Mouse (Mus musculus) ovary, postnatal 10 days (tissue): Measurements from ENCODE around the gene BC029722.

ENCODE experiments used
- DNase-seq: peaks from one replicate; pipeline ENCODE4 v3.0.0; 2022; ENCODE audit warnings: low spot score

The BC029722 gene

DNA sequence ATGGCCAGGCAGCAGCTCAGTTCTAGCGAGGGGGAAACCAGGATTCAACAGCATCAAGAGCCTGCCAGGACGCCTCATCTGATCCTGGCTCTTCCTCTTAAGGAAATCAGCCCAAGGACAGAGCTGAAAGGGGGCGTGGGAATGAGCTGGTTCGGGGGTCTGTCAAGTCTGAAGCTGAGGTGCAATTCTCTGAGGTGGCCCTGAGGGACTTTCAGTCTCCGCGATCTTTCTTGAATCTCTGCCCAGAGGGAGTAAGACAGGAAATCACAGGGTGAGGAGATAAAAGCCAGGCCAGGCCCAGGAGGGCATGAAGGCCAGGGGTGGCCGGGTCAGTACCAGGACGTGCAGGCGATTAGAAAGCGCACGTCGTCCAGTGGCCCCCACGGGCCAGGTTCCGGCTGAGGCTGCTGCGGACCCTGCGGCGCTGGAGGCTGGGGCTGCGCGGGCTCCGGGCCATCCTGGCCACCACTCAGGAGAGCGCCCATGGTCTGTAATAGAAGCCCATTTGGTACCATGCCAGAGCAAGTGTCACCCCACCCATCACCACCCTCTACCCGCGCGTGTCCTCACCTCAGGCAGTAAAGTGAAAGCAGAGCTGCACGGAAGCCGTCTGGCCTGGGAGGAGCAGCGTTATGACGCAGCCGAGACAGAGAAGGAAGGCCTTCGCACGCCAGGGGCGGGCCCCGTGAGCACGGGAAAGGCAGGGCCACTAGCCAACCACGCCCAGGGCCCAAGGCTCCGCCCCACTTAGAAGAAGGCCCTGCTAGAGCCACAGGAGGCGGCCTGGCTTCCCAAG, 432 bp downstream of the BC029722 start:
- peak; percentile 87 for DNase-seq

DNA sequence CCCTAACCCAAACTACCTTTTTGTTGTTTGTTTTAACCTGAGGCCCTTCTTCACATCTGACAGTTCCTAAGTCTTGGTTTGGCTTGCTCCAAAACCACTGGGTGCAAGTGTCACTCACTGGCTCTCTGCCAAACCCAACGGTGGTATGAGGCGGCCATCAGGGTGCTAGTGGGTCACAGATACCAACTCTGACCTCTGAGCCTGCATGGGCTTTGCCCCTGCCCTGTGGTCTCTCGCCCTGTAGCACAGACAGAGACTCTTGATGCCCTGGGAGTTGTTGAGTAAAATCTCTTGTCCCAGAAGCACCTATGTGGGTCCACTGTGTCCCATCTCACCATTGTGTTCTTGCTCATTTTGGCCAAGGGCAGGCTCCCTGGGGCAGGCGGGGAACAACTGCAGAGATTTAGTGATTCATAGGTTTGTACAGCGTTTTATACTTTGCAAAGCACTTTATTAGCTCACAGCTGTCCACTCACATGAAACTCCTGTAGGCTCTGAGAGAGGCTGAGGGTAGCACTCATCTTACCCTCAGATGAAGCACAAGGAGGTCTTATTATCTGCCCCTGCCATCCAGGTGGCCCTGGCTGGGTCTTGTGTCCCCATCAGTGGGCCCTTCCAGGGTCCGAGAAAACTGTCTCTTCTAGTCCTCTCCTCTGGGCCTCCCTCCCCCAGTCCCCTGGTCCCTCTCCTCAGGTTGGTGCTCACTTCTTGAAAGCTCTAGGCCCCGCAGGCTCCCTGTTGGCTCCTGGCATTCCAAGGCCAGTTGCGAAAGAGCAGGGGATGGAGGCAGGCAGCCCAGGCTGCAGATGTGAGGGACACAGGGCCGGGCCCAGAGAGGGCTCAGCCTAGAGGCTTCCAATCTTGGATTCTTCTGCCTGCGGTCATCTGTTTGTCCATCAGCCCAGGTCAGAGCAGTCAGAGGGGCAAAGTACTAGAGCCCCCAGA, 1.7 kb downstream of the BC029722 start:
- DNase-seq: no peak

DNA sequence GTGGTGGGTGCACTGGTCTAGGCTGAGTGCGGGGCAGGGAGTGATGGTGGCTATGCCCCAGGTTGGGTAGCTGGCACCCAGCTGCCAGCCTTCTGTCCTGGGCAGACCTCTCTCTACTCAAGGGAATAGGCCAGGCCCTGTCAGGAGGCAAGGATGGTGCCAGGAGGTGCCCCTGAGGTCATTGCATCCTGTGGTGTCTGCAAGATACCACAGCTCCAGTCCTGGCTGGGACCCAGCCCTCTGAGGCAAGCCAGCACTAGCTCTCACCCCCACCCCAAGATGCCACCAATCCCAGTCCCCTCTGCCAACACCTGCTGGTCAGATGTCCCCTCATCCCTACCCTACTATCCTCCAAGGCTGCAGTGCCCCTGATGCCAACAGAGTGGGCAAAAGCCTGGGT, 3.0 kb downstream of the BC029722 start:
- no peak for DNase-seq

DNA sequence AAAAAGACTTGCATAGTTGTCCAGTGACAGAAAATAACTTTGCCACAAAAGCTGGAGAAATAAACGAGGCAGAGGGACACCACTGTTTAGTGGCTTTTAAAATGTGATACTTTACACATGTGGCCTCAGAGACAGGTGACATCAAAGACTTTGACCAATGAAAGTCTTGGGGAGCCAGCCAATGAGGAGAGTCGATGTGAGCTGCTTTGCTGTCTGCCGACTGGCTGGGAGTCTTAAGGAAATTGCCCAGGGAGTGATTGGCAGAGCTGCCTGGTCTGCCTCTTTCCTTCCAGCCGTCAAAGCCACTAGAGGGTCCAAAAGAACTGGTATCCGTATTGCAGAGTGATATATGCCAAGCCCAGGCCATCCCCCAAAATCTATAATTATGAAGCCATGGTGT, 4.4 kb downstream of the BC029722 start:
- DNase-seq: no peak

GRCm38 (mm10) chr2:155812637-155813036, 6.6 kb downstream of the BC029722 start:
- DNase-seq: no peak

- peak; percentile 49 for DNase-seq
These were observed 7.3 kb downstream of the BC029722 start for GRCm38 (mm10) chr2:155811821-155812396.

GRCm38 (mm10) chr2:155809620-155810019, 9.6 kb downstream of the BC029722 start:
- DNase-seq: no peak

DNA sequence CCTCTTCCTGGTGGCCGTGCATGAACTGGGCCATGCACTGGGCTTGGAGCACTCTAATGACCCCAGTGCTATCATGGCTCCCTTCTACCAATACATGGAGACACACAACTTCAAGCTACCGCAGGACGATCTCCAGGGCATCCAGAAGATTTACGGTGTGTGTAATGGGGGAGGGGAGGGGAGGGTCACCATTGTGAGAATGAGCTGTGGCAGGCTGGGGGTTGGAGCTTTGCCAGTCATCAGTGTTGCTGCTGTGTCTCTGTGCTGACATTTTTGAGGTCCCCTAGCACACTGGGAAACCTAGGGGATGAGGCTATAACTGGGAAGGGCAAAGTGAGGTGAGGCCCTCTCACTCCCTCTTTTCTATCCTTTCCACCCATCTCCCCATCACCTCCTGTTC, 11.8 kb downstream of the BC029722 start:
- no peak for DNase-seq

DNA sequence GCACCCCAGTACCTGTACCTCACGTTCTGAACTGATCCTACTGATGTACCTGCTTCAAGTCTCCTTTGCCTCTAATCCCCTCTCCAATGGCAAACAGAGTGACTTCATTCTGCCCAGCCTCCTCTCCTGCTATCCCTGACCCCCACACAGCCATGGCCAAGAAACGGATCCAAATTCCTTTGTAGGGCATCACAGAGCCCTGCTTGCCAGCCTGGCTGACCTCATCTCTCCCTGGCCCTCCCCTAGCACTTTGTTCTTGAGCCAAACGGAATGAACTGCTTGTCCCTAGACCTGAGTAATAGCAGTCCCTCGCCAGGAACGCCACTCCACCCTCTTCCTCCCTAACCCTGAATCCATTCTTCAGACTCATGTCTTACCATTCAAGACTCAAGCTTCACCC, 12.7 kb downstream of the BC029722 start:
- no peak for DNase-seq

DNA sequence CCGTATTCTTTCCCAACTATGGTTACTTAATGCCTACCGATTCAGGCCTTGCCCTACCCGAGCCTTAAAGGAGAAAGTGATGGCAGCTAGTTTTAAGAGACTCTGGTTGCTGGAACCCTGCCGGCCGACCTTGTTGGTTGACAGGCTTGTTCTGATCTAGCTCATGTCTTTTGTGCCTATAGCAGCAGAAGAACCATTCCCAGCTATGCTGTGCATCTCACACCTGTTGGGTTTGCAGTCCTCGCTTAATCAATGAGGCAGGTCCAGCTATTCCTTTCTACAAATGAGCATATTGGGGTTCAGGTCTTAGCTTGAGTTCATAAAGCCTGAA, 13.3 kb downstream of the BC029722 start:
- DNase-seq: no peak

DNA sequence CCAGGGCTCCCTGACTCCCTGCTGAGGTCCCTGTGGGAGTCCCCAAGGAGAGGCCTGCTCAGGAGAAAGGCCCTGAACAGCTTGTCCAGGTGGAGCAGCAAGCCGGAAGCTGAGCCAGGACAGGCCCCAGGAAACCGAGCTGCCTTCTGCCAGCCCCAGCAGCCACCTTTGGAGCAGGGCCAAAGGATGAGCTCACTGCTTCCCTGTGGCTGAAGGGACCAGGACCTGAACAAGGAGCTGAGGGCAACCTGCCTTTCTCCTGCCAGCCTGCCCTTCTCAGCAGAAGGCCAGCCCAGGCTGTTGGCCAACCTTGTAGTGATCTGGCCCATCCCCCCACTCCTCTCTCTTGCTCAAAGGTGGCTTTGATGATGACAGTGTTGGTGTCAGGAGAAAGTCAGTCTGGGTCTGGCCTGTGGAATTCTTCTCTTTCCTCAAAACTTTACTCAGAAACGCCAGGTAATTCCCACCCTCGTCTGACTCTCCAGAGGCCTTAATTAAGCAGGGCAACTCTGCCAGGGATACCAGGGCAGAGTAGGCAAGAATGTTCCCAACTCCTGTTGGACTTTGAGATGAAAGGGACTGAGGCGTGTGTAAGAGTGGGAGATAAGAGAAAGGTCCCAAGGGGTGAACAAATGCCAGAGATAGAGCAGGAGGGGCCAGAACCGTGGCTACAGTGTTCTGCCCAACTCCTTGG, 13.8 kb downstream of the BC029722 start:
- no peak for DNase-seq

DNA sequence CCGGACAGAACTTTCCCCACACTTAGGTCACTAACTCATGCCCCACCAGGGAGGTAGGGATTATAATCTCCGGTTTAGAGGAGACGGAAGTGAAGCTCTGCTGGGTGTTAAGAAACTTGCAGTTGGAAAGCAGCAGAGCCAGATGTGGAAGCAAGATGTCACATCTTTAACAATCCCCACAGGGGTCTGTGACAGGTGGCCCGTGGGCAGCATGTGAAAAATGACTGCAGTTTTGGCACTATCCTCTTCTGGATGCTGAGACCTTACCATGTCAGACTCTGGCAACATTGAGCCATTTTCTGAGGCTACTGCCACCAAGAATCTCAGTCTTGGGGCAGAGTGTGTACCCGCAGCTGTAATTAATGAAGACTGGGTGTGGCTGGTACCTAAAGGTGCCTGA, 15.2 kb downstream of the BC029722 start:
- DNase-seq: no peak

DNA sequence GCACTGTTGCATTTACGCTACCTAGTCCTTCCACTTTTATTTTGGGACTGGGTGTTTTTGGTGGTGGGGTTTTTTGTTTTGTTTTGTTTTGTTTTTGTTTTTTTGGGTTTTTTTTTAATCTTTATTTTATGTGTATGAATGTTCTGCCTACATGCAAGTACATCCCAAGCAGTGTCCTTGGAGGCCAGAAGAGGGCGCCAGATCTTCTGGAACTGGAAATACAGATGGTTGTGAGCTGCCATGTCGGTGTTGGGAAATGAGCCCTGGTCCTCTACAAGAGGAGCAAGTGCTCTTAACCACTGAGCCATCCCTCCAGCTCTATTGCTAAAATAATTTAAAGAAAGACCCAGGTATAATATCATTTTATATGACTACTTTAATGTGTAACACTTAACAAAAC, 16.5 kb downstream of the BC029722 start:
- no peak for DNase-seq

DNA sequence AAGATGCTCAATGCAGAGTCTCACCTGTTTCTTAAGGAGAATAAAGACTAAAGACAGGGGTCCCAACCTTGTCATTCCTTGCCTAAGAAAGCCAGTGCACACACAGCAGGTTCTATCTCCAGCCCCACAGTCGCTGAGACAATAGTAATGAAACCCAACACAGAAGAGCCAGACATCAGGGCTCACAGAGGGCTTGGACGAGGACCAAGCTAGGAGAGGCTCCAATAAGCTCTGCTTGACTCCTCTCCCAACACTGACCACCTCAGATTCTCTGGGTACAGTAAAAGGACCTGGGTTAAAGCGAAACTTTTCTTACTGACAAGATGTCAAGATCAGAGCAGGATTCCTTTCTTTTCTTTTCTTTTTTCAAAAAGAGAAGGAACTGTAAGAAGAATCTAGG, 20.6 kb downstream of the BC029722 start:
- no peak for DNase-seq

DNA sequence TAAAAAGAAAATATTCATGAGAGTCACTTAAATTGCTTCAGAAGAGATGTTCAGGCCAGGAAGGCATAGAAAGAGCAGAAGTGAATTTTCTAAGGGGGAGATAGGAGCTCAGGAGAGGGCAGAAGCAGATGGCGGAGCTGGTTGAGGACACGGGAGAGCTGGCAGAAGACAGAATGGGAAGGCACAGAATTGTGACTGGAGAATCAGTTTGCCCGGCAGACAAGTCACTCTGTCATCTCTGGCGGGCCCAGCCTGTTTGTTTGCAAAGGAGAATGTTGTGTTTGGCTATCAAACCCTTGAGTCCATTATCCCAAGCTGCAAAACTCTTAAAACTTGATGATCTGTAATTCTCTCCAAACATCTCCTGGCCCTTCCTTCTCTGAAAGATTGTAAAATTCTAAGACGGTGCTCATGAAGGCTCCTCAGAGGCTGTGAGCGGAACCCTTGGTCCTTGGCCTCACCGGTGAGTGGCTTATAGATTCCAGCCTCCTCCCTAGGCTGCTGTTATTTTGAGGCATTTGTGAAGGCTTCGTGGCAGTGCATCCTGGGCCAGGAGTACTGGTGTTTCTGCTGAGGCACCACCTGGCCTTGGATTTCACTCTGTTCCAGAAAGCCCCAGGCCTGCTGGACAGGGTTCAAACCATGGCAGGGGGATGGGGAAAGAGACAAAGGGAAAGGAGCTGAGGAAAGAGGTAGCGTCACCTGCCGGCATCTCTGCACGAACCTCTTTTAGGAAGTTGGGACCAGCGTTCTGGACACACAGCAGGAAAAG, 24.4 kb downstream of the BC029722 start:
- DNase-seq: no peak

- DNase-seq: no peak
These were observed 26.3 kb downstream of the BC029722 start for GRCm38 (mm10) chr2:155792899-155793298.

- no peak for DNase-seq
These were observed 31.0 kb downstream of the BC029722 start for GRCm38 (mm10) chr2:155787949-155788931.

DNA sequence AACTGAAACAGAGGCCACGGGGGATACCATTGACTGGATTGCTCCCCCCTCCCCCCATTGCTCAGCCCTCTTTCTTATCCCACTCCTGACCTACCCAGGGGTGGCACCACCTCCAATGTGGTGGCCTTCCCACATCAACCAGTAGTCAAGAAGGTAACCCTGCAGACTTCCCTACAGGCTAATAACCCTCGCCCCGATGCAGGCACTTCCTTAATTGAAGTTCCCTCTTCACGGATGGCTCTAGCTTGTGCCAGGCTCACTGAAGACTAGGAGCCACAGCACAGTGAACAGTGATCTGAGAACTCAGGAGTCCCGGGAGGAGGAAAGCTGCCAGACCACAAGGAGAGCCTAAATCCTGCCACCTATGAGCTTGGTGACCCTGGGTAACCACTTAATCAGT, 32.3 kb downstream of the BC029722 start:
- DNase-seq: no peak

DNA sequence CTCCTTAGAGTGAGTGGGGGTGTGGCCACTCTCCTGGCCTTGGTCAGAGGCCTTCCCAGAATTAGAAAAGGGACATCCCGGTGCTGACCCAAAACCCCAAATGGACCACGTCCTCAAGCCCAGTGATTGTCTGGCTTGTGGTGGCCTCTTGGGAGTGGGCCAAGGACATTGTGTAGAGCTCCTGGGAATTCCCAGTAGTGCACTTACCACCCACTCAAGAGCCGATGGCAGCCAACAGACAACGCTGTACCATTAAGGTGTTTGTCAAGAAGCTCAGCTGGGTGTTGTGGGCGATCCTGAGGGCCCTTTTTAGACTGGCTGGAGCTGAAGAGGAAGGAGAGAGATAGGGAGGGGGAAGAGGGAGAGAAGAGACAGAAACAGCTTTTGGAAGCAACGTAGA, 34.7 kb downstream of the BC029722 start:
- no peak for DNase-seq

DNA sequence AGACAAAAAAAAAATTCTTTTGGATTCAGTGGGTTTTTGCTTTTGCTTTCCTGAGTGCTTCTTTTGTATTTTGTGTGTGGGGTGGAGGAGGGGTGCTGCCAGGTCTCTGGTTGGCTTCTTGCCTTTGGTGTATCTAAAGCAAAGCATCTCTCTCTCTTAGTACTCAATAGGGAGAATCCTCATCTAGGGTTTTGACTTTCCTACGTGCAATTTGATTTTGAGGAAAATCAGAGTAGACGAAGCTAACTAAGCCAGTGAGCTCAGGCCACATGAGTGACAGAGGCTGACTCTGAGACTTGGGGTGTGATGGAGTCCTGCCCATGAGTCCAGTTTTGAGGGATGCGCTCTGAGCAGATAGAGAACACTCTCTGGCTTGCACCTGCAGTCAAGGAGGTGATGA, 39.7 kb downstream of the BC029722 start:
- no peak for DNase-seq
